In the genomic region with DNA sequence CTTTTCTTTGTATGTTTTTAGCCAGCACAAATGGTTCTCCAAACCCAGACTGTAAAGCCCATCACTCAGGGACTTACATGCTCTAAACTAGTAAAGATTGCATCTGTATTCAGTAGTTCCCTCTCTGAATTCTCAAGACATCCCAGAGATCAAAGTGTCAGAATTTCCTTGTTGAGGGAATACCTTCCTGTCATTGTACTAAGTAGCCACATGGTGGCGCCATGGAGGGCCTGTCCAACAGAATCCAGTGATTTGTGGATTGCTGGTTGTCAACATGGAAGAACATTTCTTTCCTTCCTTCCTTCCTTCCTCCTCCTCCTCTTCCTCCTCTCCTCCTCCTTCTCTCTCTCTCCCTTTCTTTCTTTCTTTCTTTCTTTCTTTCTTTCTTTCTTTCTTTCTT, we compare ENCODE assay signal across 9 mouse cellular contexts.
DNase-seq lines count a peak whose midpoint lies in the region; ATAC-seq lines count a peak whose summit lies in the region.
"Had no signal": no experiment of that assay in that cellular context is flagged by ENCODE, and none has a peak within 500 bp of the region (broad histone marks: within the 10 kb centered on the region; RNA-seq: fewer than 3 reads in every experiment).

No protein-coding gene starts in this region.

- no peaks in the 10 kb centered on the region for H3K36me3 ChIP-seq in liver, embryonic 13.5 days
- H3K36me3 ChIP-seq: lung, embryonic 15.5 days had no signal

- no peak overlapping the region for H3K4me3 ChIP-seq in liver, embryonic 13.5 days (replicated peaks)
- H3K4me3 ChIP-seq: lung, embryonic 15.5 days had no signal

- ATAC-seq in liver, embryonic 13.5 days (ENCODE audit: low read depth), result no peak
- ATAC-seq in activated CD4-positive, CD25-positive, alpha-beta regulatory T cell, adult 4 months, result no peak

- peak overlapping the region; percentile 96; the same call in 1 of the 2 replicates for H3K27ac ChIP-seq in liver, embryonic 13.5 days
- H3K27ac ChIP-seq: lung, embryonic 15.5 days had no signal

- no peaks in the 10 kb centered on the region for H3K9me3 ChIP-seq in liver, embryonic 13.5 days (replicated peaks)
- H3K9me3 ChIP-seq: lung, embryonic 15.5 days had no signal

- peaks cover 53% of the 10 kb centered on the region for H3K4me1 ChIP-seq in liver, embryonic 13.5 days (replicated peaks)

- H3K4me2 ChIP-seq in liver, embryonic 13.5 days, result no peak overlapping the region
- H3K4me2 ChIP-seq: lung, embryonic 15.5 days had no signal

- WGBS in liver, embryonic 13.5 days (ENCODE audit: insufficient replicate concordance), result 14% methylated on average over 1 of the region's 1 CpGs

- no peak overlapping the region for H3K9ac ChIP-seq in liver, embryonic 13.5 days
- H3K9ac ChIP-seq: lung, embryonic 15.5 days had no signal

- DNase-seq in adrenal gland, postnatal 10 days, result peak; percentile 54
- DNase-seq in adrenal gland, adult 18-20 months (ENCODE audit: low spot score in 2 of 2), result no peak
- DNase-seq in layer of hippocampus, postnatal 10 days (ENCODE audit: low spot score in 2 of 2), result peak; percentile 46 to 55
- DNase-seq in layer of hippocampus, adult 9-11 months, result no peak
- DNase-seq in MEL-GATA-1-ER (ENCODE audit: extremely low read depth, low read depth), result peak; percentile 59
- no peak for DNase-seq in liver, embryonic 13.5 days
- no peak for DNase-seq in urinary bladder, postnatal 14 days (ENCODE audit: low spot score)

- H3K27me3 ChIP-seq in liver, embryonic 13.5 days, result no peaks in the 10 kb centered on the region
- H3K27me3 ChIP-seq: lung, embryonic 15.5 days had no signal

Comparison
In these comparisons a context has a peak if more than half of its experiments do, and no peak if none do; other contexts are left out.
1. DNase-seq: peak in adrenal gland, postnatal 10 days (single experiment), layer of hippocampus, postnatal 10 days (2 of 2) and MEL-GATA-1-ER (single experiment); none in adrenal gland, adult 18-20 months (0 of 2), layer of hippocampus, adult 9-11 months (single experiment), liver, embryonic 13.5 days (single experiment) and urinary bladder, postnatal 14 days (single experiment).